Mouse (Mus musculus): ENCODE results near the gene Defb41. TPM values are rescaled to one million over a fixed set of nuclear protein-coding genes. Genes with fewer than 3 reads are reported as not detected.
"Not testable (repeated sequence)": the region's sequence is repeated elsewhere in the genome, so short reads cannot be mapped to it uniquely, and the experiment has no call there.

The Defb41 gene
- total and polyA plus RNA-seq, 3 experiments = not detected

DNA sequence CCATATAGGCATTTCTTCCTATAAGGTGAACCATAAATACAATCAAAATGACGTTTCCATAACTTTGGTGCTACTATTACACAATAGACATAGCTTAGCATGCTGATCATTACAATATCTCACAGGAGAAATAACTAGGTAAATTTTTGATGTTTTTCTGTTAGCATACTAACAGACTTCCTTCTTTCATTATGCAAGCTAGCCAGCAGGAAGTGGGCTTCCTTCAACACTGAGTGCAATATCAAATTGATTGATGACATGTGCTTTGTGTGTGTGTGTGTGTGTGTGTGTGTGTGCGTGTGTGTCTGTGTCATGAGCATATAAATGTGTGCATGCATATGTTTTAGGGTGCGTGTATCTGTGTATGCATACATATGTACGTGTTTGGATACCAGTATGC is 6.2 kb upstream of the Defb41 start:
- H3K4me3 ChIP-seq (replicated peaks in 1 of 3; ENCODE audit: low read depth in 2 of 3, low read length in 2 of 3, poor library complexity in 1 of 3) = no peak overlapping the region
- no peak for DNase-seq (ENCODE audit: extremely low read depth)
- no peaks in the 10 kb centered on the region for H3K36me3 ChIP-seq (replicated peaks in 1 of 2; ENCODE audit: control insufficient read depth in 1 of 2, insufficient read depth in 1 of 2, low read length in 1 of 2)
- dilution Hi-C loops (cut with MboI; ENCODE audit: extremely low pct_ligation_motif_present, extremely low pct_unique_long_range_greater_than_20kb, low sequenced_read_pairs) (no loop called here), in situ Hi-C loops (cut with MboI; ENCODE audit: low pct_ligation_motif_present, low pct_unique_long_range_greater_than_20kb, low sequenced_read_pairs) (no loop called here)
- TF ChIP-seq IRF4 (IDR thresholded peaks at IDR 0.05; ENCODE audit: low read depth, low read length) (no peak), KAT2A (IDR thresholded peaks at IDR 0.05; ENCODE audit: insufficient replicate concordance, low read length) (no peak)
- H3K9me3 ChIP-seq (replicated peaks; ENCODE audit: low read length) = peaks cover 25% of the 10 kb centered on the region
- H3K9ac ChIP-seq (ENCODE audit: insufficient read depth, low read depth) = no peak overlapping the region
- no peaks in the 10 kb centered on the region for H3K4me1 ChIP-seq (ENCODE audit: control insufficient read depth in 1 of 2, insufficient read depth in 2 of 2)
- no peak overlapping the region for H3K27ac ChIP-seq (ENCODE audit: insufficient read depth, low read depth)
- H3K4me2 ChIP-seq (ENCODE audit: insufficient read depth, low read depth, poor library complexity, severe bottlenecking) = no peak overlapping the region
- H3K79me2 ChIP-seq (replicated peaks; ENCODE audit: control insufficient read depth, extremely low read depth, insufficient read depth, poor library complexity, severe bottlenecking) = no peaks in the 10 kb centered on the region
- no peaks in the 10 kb centered on the region for H3K27me3 ChIP-seq (replicated peaks)

DNA sequence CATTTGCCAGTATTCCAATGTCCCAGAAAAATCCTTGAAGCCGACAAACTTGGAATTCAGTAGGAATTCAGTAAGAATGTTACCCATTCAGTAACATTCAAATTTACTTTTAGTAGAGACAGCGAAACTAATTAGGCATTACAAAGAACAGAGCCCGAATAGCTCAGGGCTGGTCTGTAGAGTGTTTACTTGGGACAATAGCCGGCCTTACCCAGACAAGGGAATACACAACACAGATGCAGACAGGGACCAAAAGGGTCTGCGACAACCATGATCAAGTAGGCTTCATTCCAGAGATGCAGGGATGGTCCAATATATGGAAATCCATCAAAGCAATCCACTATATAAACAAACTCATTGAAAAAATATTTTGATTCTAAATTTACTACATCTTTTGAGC is 3.9 kb upstream of the Defb41 start:
- H3K4me1 ChIP-seq (ENCODE audit: control insufficient read depth in 1 of 2, insufficient read depth in 2 of 2) = no peaks in the 10 kb centered on the region
- no peaks in the 10 kb centered on the region for H3K79me2 ChIP-seq (replicated peaks; ENCODE audit: control insufficient read depth, extremely low read depth, insufficient read depth, poor library complexity, severe bottlenecking)
- H3K27me3 ChIP-seq (replicated peaks) = no peaks in the 10 kb centered on the region
- DNase-seq (ENCODE audit: extremely low read depth) = no peak
- TF ChIP-seq NELFE (IDR thresholded peaks at IDR 0.05; ENCODE audit: low read depth, low read length) (no peak), POLR2A (IDR thresholded peaks at IDR 0.05; ENCODE audit: low read depth, low read length) (no peak), JUN (IDR thresholded peaks at IDR 0.05; ENCODE audit: insufficient read depth, low read depth, low read length) (no peak), MAX (IDR thresholded peaks at IDR 0.05; ENCODE audit: low read length) (no peak), MYC (IDR thresholded peaks at IDR 0.05; ENCODE audit: low read depth, low read length) (no peak), ETS1 (conservative IDR thresholded peaks at IDR 0.05; ENCODE audit: low read depth, low read length) (no peak)
- in situ Hi-C loops (cut with MboI; ENCODE audit: low pct_ligation_motif_present, low pct_unique_long_range_greater_than_20kb, low sequenced_read_pairs) (no loop called here), dilution Hi-C loops (cut with MboI; ENCODE audit: extremely low pct_ligation_motif_present, extremely low pct_unique_long_range_greater_than_20kb, low sequenced_read_pairs) (no loop called here)
- no peaks in the 10 kb centered on the region for H3K36me3 ChIP-seq (replicated peaks in 1 of 2; ENCODE audit: control insufficient read depth in 1 of 2, insufficient read depth in 1 of 2, low read length in 1 of 2)
- no peak overlapping the region for H3K9ac ChIP-seq (ENCODE audit: insufficient read depth, low read depth)
- peaks cover 25% of the 10 kb centered on the region for H3K9me3 ChIP-seq (replicated peaks; ENCODE audit: low read length)
- no peak overlapping the region for H3K27ac ChIP-seq (ENCODE audit: insufficient read depth, low read depth)
- H3K4me2 ChIP-seq (ENCODE audit: insufficient read depth, low read depth, poor library complexity, severe bottlenecking) = no peak overlapping the region
- no peak overlapping the region for H3K4me3 ChIP-seq (replicated peaks in 1 of 3; ENCODE audit: low read depth in 2 of 3, low read length in 2 of 3, poor library complexity in 1 of 3)

DNA sequence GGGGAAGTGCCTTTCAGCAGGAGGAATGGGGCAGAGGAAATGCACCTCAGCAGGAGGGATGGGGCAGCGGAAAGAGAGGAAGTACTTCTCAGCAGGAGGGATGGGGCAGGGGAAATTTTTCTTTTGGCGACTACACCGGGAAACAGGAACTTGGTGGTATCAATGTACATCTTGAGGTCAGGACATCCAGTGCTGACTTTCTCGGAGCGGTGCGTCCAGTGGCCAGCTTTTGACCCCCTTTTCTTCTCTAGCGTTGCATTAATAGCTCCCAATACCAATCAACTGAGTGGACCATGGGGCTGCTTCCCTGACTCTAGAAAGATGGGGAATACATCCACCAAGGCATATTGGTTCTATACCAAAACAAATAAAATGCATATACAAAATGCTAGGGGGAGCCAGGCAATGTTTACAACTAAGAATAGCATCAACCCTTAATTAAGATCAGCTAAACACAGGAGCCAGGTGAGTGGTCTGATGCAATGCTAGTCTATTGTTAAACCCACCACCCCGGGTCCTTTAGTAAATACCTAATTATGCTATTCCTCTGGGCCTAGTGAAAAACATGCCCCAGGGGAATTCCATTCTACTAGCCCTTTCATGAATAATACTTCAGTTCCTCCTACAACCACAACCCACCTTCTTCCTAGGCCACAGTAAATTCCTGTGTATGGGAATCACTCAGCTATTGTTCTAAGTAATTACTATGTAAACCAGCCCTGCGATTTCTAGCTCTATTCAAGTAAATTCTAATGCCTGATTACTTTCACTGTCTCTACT is 18.9 kb downstream of the Defb41 start:
- H3K4me3 ChIP-seq (replicated peaks in 1 of 3; ENCODE audit: low read depth in 2 of 3, low read length in 2 of 3, poor library complexity in 1 of 3); H3K9ac ChIP-seq (ENCODE audit: insufficient read depth, low read depth); dilution Hi-C loops (cut with MboI; ENCODE audit: extremely low pct_ligation_motif_present, extremely low pct_unique_long_range_greater_than_20kb, low sequenced_read_pairs); H3K36me3 ChIP-seq (replicated peaks in 1 of 2; ENCODE audit: control insufficient read depth in 1 of 2, insufficient read depth in 1 of 2, low read length in 1 of 2); H3K4me2 ChIP-seq (ENCODE audit: insufficient read depth, low read depth, poor library complexity, severe bottlenecking); in situ Hi-C loops (cut with MboI; ENCODE audit: low pct_ligation_motif_present, low pct_unique_long_range_greater_than_20kb, low sequenced_read_pairs); H3K27me3 ChIP-seq (replicated peaks); H3K4me1 ChIP-seq (ENCODE audit: control insufficient read depth in 1 of 2, insufficient read depth in 2 of 2); H3K27ac ChIP-seq (ENCODE audit: insufficient read depth, low read depth); H3K79me2 ChIP-seq (replicated peaks; ENCODE audit: control insufficient read depth, extremely low read depth, insufficient read depth, poor library complexity, severe bottlenecking); DNase-seq (ENCODE audit: extremely low read depth): not testable (repeated sequence)
- peaks cover 11% of the 10 kb centered on the region for H3K9me3 ChIP-seq (replicated peaks; ENCODE audit: low read length)

Measured in CH12.LX (cell line).